Mouse (Mus musculus): ENCODE measurements at regions not wholly inside any gene's neighbourhood (a gene's known extent, or its start where the extent isn't known, plus 50 kb on each side); places are given as distances from the start of the nearest gene placed in this dataset.

GRCm38 (mm10) chr1:190403335-190403734, 232.8 kb upstream of the Prox1 start:
- peaks cover 6% of the 10 kb centered on the region; the same call in 1 of the 2 replicates for H3K4me1 ChIP-seq (replicated peaks)
- H3K36me3 ChIP-seq = no peaks in the 10 kb centered on the region
- H3K4me3 ChIP-seq = no peak overlapping the region
- H3K9ac ChIP-seq = no peak overlapping the region
- WGBS = 46% methylated on average over 12 of the region's 12 CpGs
- no peak for ATAC-seq (replicated peaks; ENCODE audit: insufficient number of reproducible peaks, insufficient read depth, low FRiP score, low read depth)
- no peak overlapping the region for H3K4me2 ChIP-seq
- peaks cover 2% of the 10 kb centered on the region; the same call in 1 of the 2 replicates for H3K27me3 ChIP-seq
- no peak overlapping the region for H3K27ac ChIP-seq
- no peaks in the 10 kb centered on the region for H3K9me3 ChIP-seq (replicated peaks)

GRCm38 (mm10) chr1:190398308-190398707, 227.8 kb upstream of the Prox1 start:
- Histone ChIP-seq H3K4me3 (no peak overlapping the region), H3K36me3 (no peaks in the 10 kb centered on the region), H3K9ac (no peak overlapping the region), H3K4me1 (replicated peaks) (peaks cover 1% of the 10 kb centered on the region; the same call in 1 of the 2 replicates), H3K4me2 (no peak overlapping the region), H3K9me3 (replicated peaks) (no peaks in the 10 kb centered on the region), H3K27ac (no peak overlapping the region), H3K27me3 (no peaks in the 10 kb centered on the region)
- 42% methylated on average over 6 of the region's 6 CpGs for WGBS
- no peak for ATAC-seq (replicated peaks; ENCODE audit: insufficient number of reproducible peaks, insufficient read depth, low FRiP score, low read depth)

- WGBS = 61% methylated on average over 2 of the region's 2 CpGs
- Histone ChIP-seq H3K36me3 (no peaks in the 10 kb centered on the region), H3K27ac (no peak overlapping the region), H3K27me3 (no peaks in the 10 kb centered on the region), H3K9ac (no peak overlapping the region), H3K9me3 (replicated peaks) (no peaks in the 10 kb centered on the region), H3K4me3 (no peak overlapping the region), H3K4me2 (no peak overlapping the region), H3K4me1 (replicated peaks) (no peaks in the 10 kb centered on the region)
- no peak for ATAC-seq (replicated peaks; ENCODE audit: insufficient number of reproducible peaks, insufficient read depth, low FRiP score, low read depth)
Observed at GRCm38 (mm10) chr1:190397811-190398210, 227.3 kb upstream of the Prox1 start.

GRCm38 (mm10) chr1:190393061-190393460, 222.5 kb upstream of the Prox1 start:
- no peak overlapping the region for H3K4me3 ChIP-seq
- ATAC-seq (replicated peaks; ENCODE audit: insufficient number of reproducible peaks, insufficient read depth, low FRiP score, low read depth) = no peak
- H3K27ac ChIP-seq = no peak overlapping the region
- H3K9me3 ChIP-seq (replicated peaks) = no peaks in the 10 kb centered on the region
- H3K4me2 ChIP-seq = no peak overlapping the region
- H3K27me3 ChIP-seq = no peaks in the 10 kb centered on the region; the same call in 1 of the 2 replicates
- no peaks in the 10 kb centered on the region for H3K4me1 ChIP-seq (replicated peaks)
- H3K36me3 ChIP-seq = no peaks in the 10 kb centered on the region
- 54% methylated on average over 6 of the region's 6 CpGs for WGBS
- H3K9ac ChIP-seq = no peak overlapping the region

GRCm38 (mm10) chr1:190388853-190389252, 218.3 kb upstream of the Prox1 start:
- 85% methylated on average over 4 of the region's 4 CpGs for WGBS
- Histone ChIP-seq H3K36me3 (no peaks in the 10 kb centered on the region), H3K9ac (no peak overlapping the region), H3K4me1 (replicated peaks) (no peaks in the 10 kb centered on the region), H3K4me2 (no peak overlapping the region), H3K27ac (no peak overlapping the region), H3K27me3 (no peaks in the 10 kb centered on the region; the same call in 1 of the 2 replicates), H3K9me3 (replicated peaks) (no peaks in the 10 kb centered on the region), H3K4me3 (no peak overlapping the region)
- no peak for ATAC-seq (replicated peaks; ENCODE audit: insufficient number of reproducible peaks, insufficient read depth, low FRiP score, low read depth)

- H3K27me3 ChIP-seq = no peaks in the 10 kb centered on the region
- H3K9ac ChIP-seq = no peak overlapping the region
- 83% methylated on average over 12 of the region's 12 CpGs for WGBS
- no peaks in the 10 kb centered on the region for H3K4me1 ChIP-seq (replicated peaks)
- no peaks in the 10 kb centered on the region for H3K36me3 ChIP-seq
- H3K9me3 ChIP-seq (replicated peaks) = no peaks in the 10 kb centered on the region
- H3K4me2 ChIP-seq = no peak overlapping the region
- H3K4me3 ChIP-seq = no peak overlapping the region
- ATAC-seq (replicated peaks; ENCODE audit: insufficient number of reproducible peaks, insufficient read depth, low FRiP score, low read depth) = no peak
- no peak overlapping the region for H3K27ac ChIP-seq
Observed at GRCm38 (mm10) chr1:190384555-190384954, 214.0 kb upstream of the Prox1 start.

GRCm38 (mm10) chr1:190383256-190383838, 212.8 kb upstream of the Prox1 start:
- no peaks in the 10 kb centered on the region for H3K27me3 ChIP-seq
- no peak overlapping the region for H3K27ac ChIP-seq
- H3K36me3 ChIP-seq = no peaks in the 10 kb centered on the region
- H3K4me3 ChIP-seq = no peak overlapping the region
- 61% methylated on average over 10 of the region's 10 CpGs for WGBS
- H3K9ac ChIP-seq = no peak overlapping the region
- no peaks in the 10 kb centered on the region for H3K4me1 ChIP-seq (replicated peaks)
- H3K4me2 ChIP-seq = no peak overlapping the region
- no peak for ATAC-seq (replicated peaks; ENCODE audit: insufficient number of reproducible peaks, insufficient read depth, low FRiP score, low read depth)
- H3K9me3 ChIP-seq (replicated peaks) = no peaks in the 10 kb centered on the region

GRCm38 (mm10) chr1:190380151-190380550, 209.6 kb upstream of the Prox1 start:
- 64% methylated on average over 10 of the region's 10 CpGs for WGBS

GRCm38 (mm10) chr1:190375160-190375880, 204.8 kb upstream of the Prox1 start:
- Histone ChIP-seq H3K4me3 (no peak overlapping the region), H3K4me2 (no peak overlapping the region), H3K27ac (no peak overlapping the region), H3K9me3 (replicated peaks) (no peaks in the 10 kb centered on the region), H3K36me3 (no peaks in the 10 kb centered on the region), H3K9ac (no peak overlapping the region), H3K27me3 (no peaks in the 10 kb centered on the region), H3K4me1 (replicated peaks) (no peaks in the 10 kb centered on the region; the same call in 1 of the 2 replicates)
- no peak for ATAC-seq (replicated peaks; ENCODE audit: insufficient number of reproducible peaks, insufficient read depth, low FRiP score, low read depth)
- WGBS = 63% methylated on average over 22 of the region's 22 CpGs

More at GRCm38 (mm10) chr1:190380151-190380550, 209.6 kb upstream of the Prox1 start:
- Histone ChIP-seq H3K4me3 (no peak overlapping the region), H3K9me3 (replicated peaks) (no peaks in the 10 kb centered on the region), H3K9ac (no peak overlapping the region), H3K4me1 (replicated peaks) (no peaks in the 10 kb centered on the region), H3K27me3 (no peaks in the 10 kb centered on the region), H3K36me3 (no peaks in the 10 kb centered on the region), H3K4me2 (no peak overlapping the region), H3K27ac (no peak overlapping the region)
- no peak for ATAC-seq (replicated peaks; ENCODE audit: insufficient number of reproducible peaks, insufficient read depth, low FRiP score, low read depth)

- 48% methylated on average over 3 of the region's 3 CpGs for WGBS
- Histone ChIP-seq H3K9ac (no peak overlapping the region), H3K9me3 (replicated peaks) (no peaks in the 10 kb centered on the region), H3K27me3 (no peaks in the 10 kb centered on the region), H3K4me1 (replicated peaks) (no peaks in the 10 kb centered on the region; the same call in 1 of the 2 replicates), H3K4me2 (no peak overlapping the region), H3K4me3 (no peak overlapping the region), H3K36me3 (no peaks in the 10 kb centered on the region), H3K27ac (no peak overlapping the region)
- no peak for ATAC-seq (replicated peaks; ENCODE audit: insufficient number of reproducible peaks, insufficient read depth, low FRiP score, low read depth)
Observed at GRCm38 (mm10) chr1:190374270-190374669, 203.8 kb upstream of the Prox1 start.

- no peak for ATAC-seq (replicated peaks; ENCODE audit: insufficient number of reproducible peaks, insufficient read depth, low FRiP score, low read depth)
- peaks cover 4% of the 10 kb centered on the region; the same call in 1 of the 2 replicates for H3K4me1 ChIP-seq (replicated peaks)
- H3K36me3 ChIP-seq = no peaks in the 10 kb centered on the region
- no peaks in the 10 kb centered on the region for H3K9me3 ChIP-seq (replicated peaks)
- H3K4me2 ChIP-seq = no peak overlapping the region
- no peak overlapping the region for H3K27ac ChIP-seq
- no peaks in the 10 kb centered on the region for H3K27me3 ChIP-seq
- WGBS = 72% methylated on average over 8 of the region's 8 CpGs
- no peak overlapping the region for H3K9ac ChIP-seq
- H3K4me3 ChIP-seq = no peak overlapping the region
Observed at GRCm38 (mm10) chr1:190366631-190367030, 196.1 kb upstream of the Prox1 start.

- Histone ChIP-seq H3K27ac (no peak overlapping the region), H3K9me3 (replicated peaks) (no peaks in the 10 kb centered on the region), H3K4me1 (replicated peaks) (peaks cover 4% of the 10 kb centered on the region; the same call in 1 of the 2 replicates), H3K9ac (no peak overlapping the region), H3K27me3 (no peaks in the 10 kb centered on the region), H3K36me3 (no peaks in the 10 kb centered on the region), H3K4me3 (no peak overlapping the region), H3K4me2 (no peak overlapping the region)
- 69% methylated on average over 11 of the region's 11 CpGs for WGBS
- no peak; the same call in 1 of the 2 replicates for ATAC-seq (replicated peaks; ENCODE audit: insufficient number of reproducible peaks, insufficient read depth, low FRiP score, low read depth)
Observed at GRCm38 (mm10) chr1:190365126-190365525, 194.6 kb upstream of the Prox1 start.

All from heart, embryonic 15.5 days (tissue).